Mouse (Mus musculus): ENCODE data around the gene Gm20388. TPM values are rescaled to one million over a fixed set of nuclear protein-coding genes. Genes with fewer than 3 reads are reported as not detected.

Gene Gm20388
- polyA plus RNA-seq, 1 experiment from 2014 or later: not detected

DNA sequence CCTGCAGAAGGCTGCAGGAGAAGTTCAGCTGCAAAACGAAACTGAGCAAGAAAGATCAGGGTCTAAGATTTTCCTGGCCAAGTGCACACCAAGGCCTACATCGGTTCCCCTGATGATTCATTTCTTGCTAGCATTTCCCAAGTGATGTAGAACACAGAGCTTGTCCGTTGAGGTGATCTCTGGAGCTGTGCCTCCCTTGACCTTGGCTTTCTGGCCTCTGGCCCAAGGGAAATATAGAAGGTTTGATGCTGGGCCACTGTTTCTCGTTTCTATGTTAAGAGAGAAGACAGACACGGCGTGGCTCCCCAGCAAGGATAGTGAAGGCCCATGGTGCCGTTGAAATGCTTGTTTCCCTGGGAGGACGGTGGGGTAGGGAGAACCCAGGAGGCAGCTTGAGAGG lies 3857.2 kb downstream of the Gm20388 start:
- ATAC-seq (ENCODE audit: low read depth): no peak
- H3K27ac ChIP-seq: no peak overlapping the region
- H3K9me3 ChIP-seq (replicated peaks): no peaks in the 10 kb centered on the region
- WGBS (ENCODE audit: insufficient replicate concordance): 68% methylated on average over 8 of the region's 8 CpGs
- H3K4me1 ChIP-seq (replicated peaks): 0 out of 2 replicates have a peak, but pooled peaks cover 3% of the 10 kb centered on the region
- no peaks in the 10 kb centered on the region for H3K36me3 ChIP-seq
- H3K27me3 ChIP-seq: peaks cover 4% of the 10 kb centered on the region; the same call in 1 of the 2 replicates
- H3K4me3 ChIP-seq (replicated peaks): no peak overlapping the region
- H3K9ac ChIP-seq: no peak overlapping the region
- DNase-seq: no peak
- no peak overlapping the region for H3K4me2 ChIP-seq

DNA sequence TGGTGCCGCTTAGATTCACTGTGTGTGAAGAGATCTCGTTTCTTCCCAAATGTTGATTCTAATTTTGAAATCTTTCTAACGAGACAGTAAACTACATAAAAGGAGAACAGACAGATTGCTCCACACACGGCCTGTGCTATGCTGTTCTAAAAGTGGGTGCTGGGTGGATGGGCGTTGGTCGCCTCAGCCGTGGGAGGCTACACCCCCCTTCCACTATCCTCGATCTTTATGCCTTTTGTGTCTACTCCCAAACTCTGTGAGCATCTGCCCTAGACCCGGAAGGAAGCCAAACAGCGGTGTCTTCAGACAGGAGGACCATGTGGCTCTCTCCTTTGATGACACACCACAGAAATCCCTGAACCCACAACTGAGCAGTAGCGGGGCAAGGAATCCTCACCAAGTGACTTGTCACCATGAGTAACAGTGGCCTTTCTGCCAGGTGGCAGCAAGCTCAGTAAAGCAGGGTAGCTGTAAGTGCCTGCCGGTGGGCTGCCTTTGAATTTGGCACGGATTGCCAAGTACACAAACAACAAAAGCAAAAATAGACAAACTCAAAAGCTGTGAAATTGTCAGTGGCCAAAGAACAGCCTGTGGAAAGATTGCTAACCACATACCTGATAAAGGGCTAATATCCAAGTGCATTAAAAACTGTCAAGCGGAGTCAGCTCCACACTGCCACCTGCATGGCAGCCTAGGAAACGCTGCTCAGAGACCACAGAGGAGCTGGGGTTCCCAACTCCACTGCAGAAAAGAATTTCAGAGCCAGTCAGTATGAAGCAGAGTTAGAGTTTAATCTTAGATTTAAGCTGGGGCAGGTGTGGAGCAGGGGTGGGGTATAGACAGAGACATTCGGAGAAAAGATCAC lies 3858.1 kb downstream of the Gm20388 start:
- Histone ChIP-seq H3K9me3 (replicated peaks) (no peaks in the 10 kb centered on the region), H3K4me3 (replicated peaks) (no peak overlapping the region), H3K27me3 (peaks cover 6% of the 10 kb centered on the region; the same call in 1 of the 2 replicates), H3K36me3 (no peaks in the 10 kb centered on the region), H3K9ac (no peak overlapping the region), H3K4me2 (no peak overlapping the region), H3K27ac (no peak overlapping the region), H3K4me1 (replicated peaks) (0 out of 2 replicates have a peak, but pooled peaks cover 3% of the 10 kb centered on the region)
- no peak for ATAC-seq (ENCODE audit: low read depth)
- 50% methylated on average over 16 of the region's 16 CpGs for WGBS (ENCODE audit: insufficient replicate concordance)
- no peak for DNase-seq

DNA sequence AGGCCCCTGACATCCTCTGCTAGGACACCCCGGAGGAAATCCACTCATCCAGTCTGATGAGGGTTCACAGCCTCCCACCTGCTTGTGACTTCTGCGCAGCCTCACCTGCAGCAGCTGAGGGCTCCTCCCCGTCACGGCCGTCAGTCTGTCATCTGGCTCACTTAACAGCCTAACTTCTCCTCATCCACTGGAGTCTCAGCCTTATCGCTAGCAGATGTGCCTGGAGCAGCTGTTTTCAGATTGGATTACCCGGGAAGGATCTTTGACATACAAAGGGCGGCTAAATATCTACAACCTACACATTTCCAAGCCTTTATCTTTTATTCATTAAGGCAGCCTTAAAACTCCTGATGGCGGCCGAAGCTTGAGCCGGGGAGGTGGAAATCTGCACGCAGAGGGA lies 3862.8 kb downstream of the Gm20388 start:
- WGBS (ENCODE audit: insufficient replicate concordance): 54% methylated on average over 12 of the region's 12 CpGs
- DNase-seq (no peak), ATAC-seq (ENCODE audit: low read depth) (no peak)
- Histone ChIP-seq H3K27ac (no peak overlapping the region), H3K4me2 (no peak overlapping the region), H3K36me3 (no peaks in the 10 kb centered on the region), H3K9me3 (replicated peaks) (no peaks in the 10 kb centered on the region), H3K4me3 (replicated peaks) (no peak overlapping the region), H3K27me3 (peaks cover 10% of the 10 kb centered on the region; the same call in 1 of the 2 replicates), H3K9ac (no peak overlapping the region), H3K4me1 (replicated peaks) (peaks cover 3% of the 10 kb centered on the region; the same call in 1 of the 2 replicates)

GRCm38 (mm10) chr8:123774491-123774890 lies 3863.8 kb downstream of the Gm20388 start:
- peaks cover 10% of the 10 kb centered on the region; the same call in 1 of the 2 replicates for H3K27me3 ChIP-seq
- H3K36me3 ChIP-seq: no peaks in the 10 kb centered on the region
- no peak overlapping the region for H3K27ac ChIP-seq
- no peak overlapping the region for H3K4me3 ChIP-seq (replicated peaks)
- DNase-seq: no peak
- no peak overlapping the region for H3K4me2 ChIP-seq
- H3K9ac ChIP-seq: no peak overlapping the region
- H3K9me3 ChIP-seq (replicated peaks): no peaks in the 10 kb centered on the region
- H3K4me1 ChIP-seq (replicated peaks): no peaks in the 10 kb centered on the region; the same call in 1 of the 2 replicates
- no peak for ATAC-seq (ENCODE audit: low read depth)
- 91% methylated on average over 1 of the region's 1 CpGs for WGBS (ENCODE audit: insufficient replicate concordance)

DNA sequence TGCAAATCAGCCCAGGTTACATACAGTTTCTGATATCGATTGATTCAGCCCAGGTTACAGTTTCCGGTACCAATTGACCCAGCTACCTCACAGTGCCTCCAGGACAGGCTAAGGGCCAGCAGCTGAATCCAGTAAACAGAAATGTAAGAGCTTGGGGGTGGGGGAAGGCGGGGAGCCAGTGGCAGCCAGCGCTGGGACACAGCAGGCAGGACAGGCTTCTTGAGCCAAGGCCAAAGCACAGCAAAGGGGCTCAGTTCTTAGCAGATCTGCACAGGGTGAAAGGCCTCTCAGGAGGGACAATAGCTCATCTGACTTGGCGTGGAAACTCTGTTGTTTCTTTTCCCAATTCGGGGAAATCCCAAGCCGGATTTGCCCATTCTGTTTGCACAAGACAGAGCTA lies 3866.7 kb downstream of the Gm20388 start:
- H3K9ac ChIP-seq: no peak overlapping the region
- ATAC-seq (ENCODE audit: low read depth): no peak
- H3K36me3 ChIP-seq: no peaks in the 10 kb centered on the region
- peaks cover 12% of the 10 kb centered on the region for H3K27me3 ChIP-seq
- H3K4me3 ChIP-seq (replicated peaks): no peak overlapping the region
- DNase-seq: no peak
- no peak overlapping the region for H3K4me2 ChIP-seq
- no peak overlapping the region for H3K27ac ChIP-seq
- no peaks in the 10 kb centered on the region; the same call in 1 of the 2 replicates for H3K4me1 ChIP-seq (replicated peaks)
- H3K9me3 ChIP-seq (replicated peaks): no peaks in the 10 kb centered on the region
- WGBS (ENCODE audit: insufficient replicate concordance): 47% methylated on average over 7 of the region's 7 CpGs

- peaks cover 3% of the 10 kb centered on the region; the same call in 1 of the 2 replicates for H3K4me1 ChIP-seq (replicated peaks)
- DNase-seq (no peak), ATAC-seq (ENCODE audit: low read depth) (no peak)
- no peaks in the 10 kb centered on the region for H3K9me3 ChIP-seq (replicated peaks)
- no peak overlapping the region for H3K27ac ChIP-seq
- H3K4me2 ChIP-seq: no peak overlapping the region
- H3K27me3 ChIP-seq: peaks cover 6% of the 10 kb centered on the region; the same call in 1 of the 2 replicates
- no peaks in the 10 kb centered on the region for H3K36me3 ChIP-seq
- H3K4me3 ChIP-seq (replicated peaks): no peak overlapping the region
- 35% methylated on average over 3 of the region's 3 CpGs for WGBS (ENCODE audit: insufficient replicate concordance)
- no peak overlapping the region for H3K9ac ChIP-seq
Observed at GRCm38 (mm10) chr8:123780471-123780870, 3869.8 kb downstream of the Gm20388 start.

- DNase-seq (no peak), ATAC-seq (ENCODE audit: low read depth) (no peak)
- WGBS (ENCODE audit: insufficient replicate concordance): 50% methylated on average over 8 of the region's 8 CpGs
- Histone ChIP-seq H3K4me2 (no peak overlapping the region), H3K9me3 (replicated peaks) (no peaks in the 10 kb centered on the region), H3K4me1 (replicated peaks) (peaks cover 3% of the 10 kb centered on the region; the same call in 1 of the 2 replicates), H3K9ac (no peak overlapping the region), H3K36me3 (no peaks in the 10 kb centered on the region), H3K4me3 (replicated peaks) (no peak overlapping the region), H3K27ac (no peak overlapping the region), H3K27me3 (peaks cover 2% of the 10 kb centered on the region; the same call in 1 of the 2 replicates)
Observed at GRCm38 (mm10) chr8:123781256-123781655, 3870.6 kb downstream of the Gm20388 start.

DNA sequence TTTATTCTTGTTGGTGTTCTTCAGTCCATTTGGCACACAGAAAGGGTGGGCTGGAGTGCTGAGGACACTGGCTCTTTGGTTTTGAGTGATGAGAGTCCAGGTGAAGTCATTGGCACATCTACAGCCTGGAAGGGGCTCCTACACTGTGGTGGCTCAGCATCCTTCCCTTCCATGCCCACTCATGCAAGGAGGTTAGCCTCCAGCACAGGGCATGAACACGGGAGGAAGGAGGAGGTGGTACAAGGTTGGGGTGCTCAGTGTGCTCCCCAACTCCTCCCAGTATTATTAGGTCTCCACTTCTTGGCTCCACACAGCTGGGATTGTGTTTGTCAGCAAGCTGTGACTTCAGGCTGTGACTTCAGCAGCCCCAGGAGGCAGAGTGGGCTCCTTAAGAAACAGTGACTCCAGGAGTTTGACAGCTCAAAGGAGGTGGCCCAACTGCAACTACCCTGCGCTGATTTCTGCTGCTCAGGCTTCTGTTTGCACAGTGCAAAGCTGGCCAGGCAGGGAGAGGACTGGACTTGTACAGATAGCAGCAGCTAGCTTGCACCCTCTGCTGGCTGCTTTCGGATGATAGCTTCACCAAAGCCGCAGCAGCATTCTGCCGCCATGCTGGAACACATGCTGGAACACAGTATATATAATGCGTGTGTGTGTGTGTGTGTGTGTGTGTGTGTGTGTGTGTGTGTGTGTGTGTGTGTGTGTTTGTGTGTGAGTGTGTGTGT lies 3873.0 kb downstream of the Gm20388 start:
- Histone ChIP-seq H3K36me3 (no peaks in the 10 kb centered on the region), H3K4me1 (replicated peaks) (peaks cover 10% of the 10 kb centered on the region), H3K4me3 (replicated peaks) (no peak overlapping the region), H3K4me2 (no peak overlapping the region), H3K9me3 (replicated peaks) (no peaks in the 10 kb centered on the region), H3K9ac (no peak overlapping the region), H3K27me3 (peaks cover 2% of the 10 kb centered on the region; the same call in 1 of the 2 replicates), H3K27ac (no peak overlapping the region)
- peak; percentile 37 for DNase-seq
- 10% methylated on average over 6 of the region's 6 CpGs for WGBS (ENCODE audit: insufficient replicate concordance)
- peak; percentile 64 for ATAC-seq (ENCODE audit: low read depth)

DNA sequence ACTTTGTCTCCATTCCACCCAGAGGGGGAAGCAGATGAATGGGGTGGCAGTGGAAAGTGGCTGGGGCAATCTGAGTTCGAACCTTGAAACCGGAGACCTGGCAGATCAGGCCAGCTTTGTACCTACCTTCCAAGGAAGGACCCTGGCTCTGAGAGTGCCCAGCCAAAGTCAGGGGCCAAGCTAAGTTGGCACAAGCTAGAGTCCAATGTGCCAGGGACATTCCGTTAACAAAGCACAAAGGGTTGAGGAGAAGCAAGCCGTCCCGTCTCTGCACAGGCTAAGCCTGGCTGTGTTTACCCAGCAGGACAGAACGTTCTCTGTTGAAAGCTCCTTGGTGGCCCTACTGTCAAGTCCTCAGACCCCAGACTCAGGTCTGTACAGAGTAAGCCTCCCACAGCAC lies 3875.5 kb downstream of the Gm20388 start:
- H3K4me1 ChIP-seq (replicated peaks): peaks cover 10% of the 10 kb centered on the region
- H3K4me3 ChIP-seq (replicated peaks): no peak overlapping the region
- H3K9me3 ChIP-seq (replicated peaks): no peaks in the 10 kb centered on the region
- no peaks in the 10 kb centered on the region for H3K27me3 ChIP-seq
- H3K9ac ChIP-seq: no peak overlapping the region
- DNase-seq (no peak), ATAC-seq (ENCODE audit: low read depth) (no peak)
- no peaks in the 10 kb centered on the region for H3K36me3 ChIP-seq
- 72% methylated on average over 6 of the region's 6 CpGs for WGBS (ENCODE audit: insufficient replicate concordance)
- H3K4me2 ChIP-seq: no peak overlapping the region
- H3K27ac ChIP-seq: no peak overlapping the region

DNA sequence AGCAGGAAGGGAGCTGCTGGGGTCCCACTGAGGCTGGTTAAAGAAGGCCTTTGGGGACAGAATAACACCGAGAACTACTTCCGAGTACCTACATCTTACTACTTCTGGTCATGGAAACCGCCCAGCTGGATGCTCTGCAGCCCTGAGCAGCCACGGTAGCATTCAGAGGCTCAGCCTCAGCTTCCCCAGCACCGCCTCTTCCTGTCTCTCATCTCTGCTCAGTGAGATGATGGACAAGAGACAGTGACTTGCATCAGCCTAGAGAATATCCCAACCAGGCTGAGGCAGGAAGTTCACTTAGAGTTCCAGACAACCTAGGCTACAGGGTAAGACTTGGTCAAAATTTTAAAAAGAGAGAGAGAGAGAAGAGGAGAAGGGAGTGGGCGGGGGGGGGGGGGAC lies 3876.0 kb downstream of the Gm20388 start:
- 48% methylated on average over 6 of the region's 6 CpGs for WGBS (ENCODE audit: insufficient replicate concordance)
- DNase-seq (no peak), ATAC-seq (ENCODE audit: low read depth) (no peak)
- H3K36me3 ChIP-seq: no peaks in the 10 kb centered on the region
- H3K4me3 ChIP-seq (replicated peaks): no peak overlapping the region
- no peaks in the 10 kb centered on the region for H3K9me3 ChIP-seq (replicated peaks)
- H3K27ac ChIP-seq: no peak overlapping the region
- H3K4me1 ChIP-seq (replicated peaks): peaks cover 10% of the 10 kb centered on the region
- H3K9ac ChIP-seq: no peak overlapping the region
- no peaks in the 10 kb centered on the region for H3K27me3 ChIP-seq
- H3K4me2 ChIP-seq: no peak overlapping the region

- H3K27ac ChIP-seq: no peak overlapping the region
- H3K27me3 ChIP-seq: no peaks in the 10 kb centered on the region
- peak overlapping the region; percentile 14; the same call in 1 of the 2 replicates for H3K9ac ChIP-seq
- DNase-seq (peak; percentile 34), ATAC-seq (ENCODE audit: low read depth) (no peak; the same call in 1 of the 2 replicates)
- 22% methylated on average over 21 of the region's 21 CpGs for WGBS (ENCODE audit: insufficient replicate concordance)
- peak overlapping the region; percentile 8 for H3K4me3 ChIP-seq (replicated peaks)
- peaks cover 14% of the 10 kb centered on the region for H3K4me1 ChIP-seq (replicated peaks)
- no peaks in the 10 kb centered on the region for H3K9me3 ChIP-seq (replicated peaks)
- H3K4me2 ChIP-seq: peak overlapping the region; percentile 48
- H3K36me3 ChIP-seq: no peaks in the 10 kb centered on the region
Observed at GRCm38 (mm10) chr8:123787254-123787897, 3876.7 kb downstream of the Gm20388 start.

Data from liver, embryonic 13.5 days (tissue).